Mouse (Mus musculus) CH12.LX (cell line): Measurements from ENCODE around the gene Dpm1. TPM values are rescaled to one million over a fixed set of nuclear protein-coding genes. Genes with fewer than 3 reads are reported as not detected.

Experiments
- DNase-seq: peaks from one replicate; pipeline ENCODE4 v3.0.0-alpha.2; 2013; ENCODE audit errors: extremely low read depth
- H3K27ac ChIP-seq: 2 replicates; pipeline ENCODE4 v1.5.1; 2012; ENCODE audit warnings: low read depth, mild to moderate bottlenecking, control low read depth, moderate library complexity; ENCODE audit not compliant: insufficient read depth
- H3K27me3 ChIP-seq: replicated peaks from 2 replicates; pipeline ENCODE3; 2012; ENCODE audit warnings: inconsistent platforms
- H3K36me3 ChIP-seq, 2 experiments: replicated peaks in 1 of 2; 2 replicates each; pipeline versions ENCODE3 to v1.6.1; 2012; ENCODE audit warnings: inconsistent platforms in 1 of 2, low read length in 1 of 2, mild to moderate bottlenecking in 1 of 2, mixed read lengths in 1 of 2, moderate library complexity in 1 of 2; ENCODE audit not compliant: control insufficient read depth in 1 of 2, insufficient read depth in 1 of 2
- H3K4me1 ChIP-seq, 2 experiments: 2 replicates each; pipeline ENCODE4 v1.6.1; 2012; ENCODE audit warnings: inconsistent platforms in 1 of 2, moderate library complexity in 1 of 2; ENCODE audit not compliant: insufficient read depth in 2 of 2, control insufficient read depth in 1 of 2
- H3K4me2 ChIP-seq: 2 replicates; pipeline ENCODE4 v1.6.1; 2012; ENCODE audit warnings: low read depth, mild to moderate bottlenecking, control low read depth; ENCODE audit not compliant: poor library complexity, insufficient read depth, severe bottlenecking
- H3K4me3 ChIP-seq, 3 experiments: fragments of 150-350 bp in 1 of 3; sonication (generic) in 1 of 3; replicated peaks in 1 of 3; 2 replicates each; pipeline versions ENCODE3 to v1.5.1; 2011 to 2012; ENCODE audit warnings: low read depth in 2 of 3, low read length in 2 of 3, mild to moderate bottlenecking in 2 of 3, moderate library complexity in 2 of 3, control low read depth in 1 of 3, improper control_type of control experiment in 1 of 3, inconsistent platforms in 1 of 3, mixed read lengths in 1 of 3; ENCODE audit not compliant: poor library complexity in 1 of 3
- H3K79me2 ChIP-seq: replicated peaks from 2 replicates; pipeline ENCODE4 v1.6.1; 2012; ENCODE audit warnings: mild to moderate bottlenecking, moderate library complexity; ENCODE audit not compliant: control insufficient read depth, poor library complexity, insufficient read depth, severe bottlenecking; ENCODE audit errors: extremely low read depth
- H3K9ac ChIP-seq: 2 replicates; pipeline ENCODE4 v1.6.1; 2012; ENCODE audit warnings: low read depth, mild to moderate bottlenecking, control low read depth, moderate library complexity; ENCODE audit not compliant: insufficient read depth
- H3K9me3 ChIP-seq: replicated peaks from 2 replicates; pipeline ENCODE3; 2012; ENCODE audit warnings: low read length, inconsistent platforms, mixed read lengths
- CTCF ChIP-seq, 2 experiments: IDR thresholded peaks in 1 of 2; conservative IDR thresholded peaks in 1 of 2; 2 replicates each; pipeline ENCODE4 v1.5.1; 2011 to 2012; ENCODE audit warnings: low read depth in 2 of 2, low read length in 2 of 2, improper control_type of control experiment in 1 of 2, inconsistent platforms in 1 of 2, mild to moderate bottlenecking in 1 of 2, moderate library complexity in 1 of 2
- GABPA ChIP-seq: IDR thresholded peaks from 2 replicates; pipeline ENCODE4 v1.6.1; 2012; ENCODE audit warnings: low read depth, low read length, improper control_type of control experiment, inconsistent platforms; ENCODE audit not compliant: insufficient replicate concordance
- HCFC1 ChIP-seq: IDR thresholded peaks from 2 replicates; pipeline ENCODE4 v1.6.1; 2012; ENCODE audit warnings: low read depth, mild to moderate bottlenecking, inconsistent platforms, low read length, improper control_type of control experiment
- IRF4 ChIP-seq: IDR thresholded peaks from 2 replicates; pipeline ENCODE4 v1.6.1; 2014; ENCODE audit warnings: low read depth, mild to moderate bottlenecking, inconsistent platforms, low read length, improper control_type of control experiment
- MAX ChIP-seq: IDR thresholded peaks from 2 replicates; pipeline ENCODE4 v1.6.1; 2011; ENCODE audit warnings: low read length, improper control_type of control experiment
- MEF2A ChIP-seq: IDR thresholded peaks from 2 replicates; pipeline ENCODE4 v1.6.1; 2014; ENCODE audit warnings: low read depth, mild to moderate bottlenecking, inconsistent platforms, low read length, improper control_type of control experiment, borderline replicate concordance
- MXI1 ChIP-seq: IDR thresholded peaks from 2 replicates; pipeline ENCODE4 v1.6.1; 2011; ENCODE audit warnings: mild to moderate bottlenecking, low read depth, low read length, improper control_type of control experiment
- NRF1 ChIP-seq: IDR thresholded peaks from 2 replicates; pipeline ENCODE4 v1.6.1; 2014; ENCODE audit warnings: low read depth, mild to moderate bottlenecking, inconsistent platforms, low read length, improper control_type of control experiment, moderate library complexity
- PAX5 ChIP-seq: IDR thresholded peaks from 2 replicates; pipeline ENCODE4 v1.6.1; 2012; ENCODE audit warnings: low read length, inconsistent platforms, mixed read lengths
- RAD21 ChIP-seq: IDR thresholded peaks from 2 replicates; pipeline ENCODE4 v1.6.1; 2011; ENCODE audit warnings: low read depth, mild to moderate bottlenecking, low read length, improper control_type of control experiment, moderate library complexity
- USF1 ChIP-seq: IDR thresholded peaks from 2 replicates; pipeline ENCODE4 v1.6.1; 2014; ENCODE audit warnings: low read depth, mild to moderate bottlenecking, inconsistent platforms, low read length, improper control_type of control experiment
- USF2 ChIP-seq: conservative IDR thresholded peaks from 2 replicates; pipeline ENCODE4 v1.6.1; 2011; ENCODE audit warnings: low read depth, low read length, improper control_type of control experiment
- ZC3H11A ChIP-seq: IDR thresholded peaks from 2 replicates; pipeline ENCODE4 v1.6.1; 2012; ENCODE audit warnings: low read depth, mild to moderate bottlenecking, inconsistent platforms, low read length, improper control_type of control experiment
- dilution Hi-C: fragments of 300-500 bp; cut with MboI; formaldehyde crosslinking; loops from 2 replicates; pipeline ENCODE4 v1.14.3; 2020; ENCODE audit warnings: low sequenced_read_pairs; ENCODE audit not compliant: extremely low pct_unique_long_range_greater_than_20kb, extremely low pct_ligation_motif_present
- in situ Hi-C: fragments of 300-500 bp; cut with MboI; formaldehyde crosslinking; loops from 3 replicates; pipeline ENCODE4 v1.14.3; 2019; ENCODE audit warnings: low sequenced_read_pairs, low pct_ligation_motif_present, low pct_unique_long_range_greater_than_20kb, mixed read lengths
- polyA plus RNA-seq: library from polyadenylated mRNA; unstranded; fragments of >175 nt; gene quantifications from 2 replicates; pipeline ENCODE4 v1.2.1, GENCODE M21; 2012; ENCODE audit warnings: low read depth; ENCODE audit not compliant: insufficient read length
- total RNA-seq, 2 experiments: library from RNA; depleted of rRNA; stranded (reverse); fragments of 300-350 nt in 1 of 2; fragments of >200 nt in 1 of 2; gene quantifications; 2 replicates each; pipeline ENCODE4 v1.2.3; 2012 to 2014

Dpm1 gene
- total and polyA plus RNA-seq, 3 experiments = 28.5 to 52.9 (median 30.7) TPM

- H3K4me2 ChIP-seq = no peak overlapping the region; the same call in 1 of the 2 replicates
- peaks cover 4 to 12% of the 10 kb centered on the region in 2 experiments; a peak in 3 of 4 replicates for H3K4me1 ChIP-seq
These were observed 61.2 kb downstream of the Dpm1 start for GRCm38 (mm10) chr2:168168892-168169799.

GRCm38 (mm10) chr2:168167781-168168180 is 62.6 kb downstream of the Dpm1 start:
- H3K9ac ChIP-seq = no peak overlapping the region
- DNase-seq = no peak
- TF ChIP-seq USF2 = no peak
- TF ChIP-seq HCFC1 = no peak
- no peak overlapping the region for H3K4me2 ChIP-seq
- no peaks in the 10 kb centered on the region for H3K27me3 ChIP-seq
- no peak overlapping the region for H3K27ac ChIP-seq
- no peak overlapping the region for H3K4me3 ChIP-seq
- peaks cover 4 to 12% of the 10 kb centered on the region in 2 experiments; a peak in 3 of 4 replicates for H3K4me1 ChIP-seq
- dilution Hi-C loops = no loop called here
- in situ Hi-C loops = no loop called here
- H3K36me3 ChIP-seq = peaks cover 0 to 2% of the 10 kb centered on the region in 2 experiments
- H3K9me3 ChIP-seq = no peaks in the 10 kb centered on the region
- no peaks in the 10 kb centered on the region for H3K79me2 ChIP-seq

More at GRCm38 (mm10) chr2:168168892-168169799, 61.2 kb downstream of the Dpm1 start:
- Histone ChIP-seq H3K9me3 (no peaks in the 10 kb centered on the region), H3K27ac (no peak overlapping the region), H3K79me2 (no peaks in the 10 kb centered on the region), H3K4me3 (no peak overlapping the region), H3K27me3 (no peaks in the 10 kb centered on the region), H3K36me3 (peaks cover 0 to 10% of the 10 kb centered on the region in 2 experiments), H3K9ac (no peak overlapping the region)
- TF ChIP-seq MEF2A (no peak), NRF1 (no peak), CTCF (conservative IDR thresholded peaks at IDR 0.05 in 1 of 2, IDR thresholded peaks at IDR 0.05 in 1 of 2; ENCODE audit: low read depth in 2 of 2, low read length in 2 of 2) (no peak), MXI1 (no peak), IRF4 (no peak), GABPA (no peak), ZC3H11A (no peak), MAX (no peak)
- in situ Hi-C loops = no loop called here
- DNase-seq = no peak
- dilution Hi-C loops = no loop called here

GRCm38 (mm10) chr2:168166750-168167460 is 63.5 kb downstream of the Dpm1 start:
- H3K9ac ChIP-seq = no peak overlapping the region

More at GRCm38 (mm10) chr2:168166750-168167460, 63.5 kb downstream of the Dpm1 start:
- no peaks in the 10 kb centered on the region for H3K36me3 ChIP-seq
- H3K4me3 ChIP-seq = no peak overlapping the region
- no peak overlapping the region for H3K4me2 ChIP-seq
- TF ChIP-seq HCFC1 (no peak), PAX5 (no peak), RAD21 (no peak), USF1 (peak; percentile 34; the same call in 1 of the 2 replicates)
- H3K79me2 ChIP-seq = no peaks in the 10 kb centered on the region
- DNase-seq = no peak
- in situ Hi-C loops (no loop called here), dilution Hi-C loops (no loop called here)
- H3K9me3 ChIP-seq = no peaks in the 10 kb centered on the region
- peaks cover 4 to 12% of the 10 kb centered on the region in 2 experiments; a peak in 3 of 4 replicates for H3K4me1 ChIP-seq
- no peaks in the 10 kb centered on the region for H3K27me3 ChIP-seq
- no peak overlapping the region for H3K27ac ChIP-seq
